Mouse (Mus musculus): Measurements from ENCODE around the gene Ift80. TPM values are rescaled to one million over a fixed set of nuclear protein-coding genes. Genes with fewer than 3 reads are reported as not detected.
"Not testable (repeated sequence)": the region's sequence is repeated elsewhere in the genome, so short reads cannot be mapped to it uniquely, and the experiment has no call there.

Ift80 gene
- polyA plus RNA-seq, 1 experiment from 2014 or later: 11.2 TPM

DNA sequence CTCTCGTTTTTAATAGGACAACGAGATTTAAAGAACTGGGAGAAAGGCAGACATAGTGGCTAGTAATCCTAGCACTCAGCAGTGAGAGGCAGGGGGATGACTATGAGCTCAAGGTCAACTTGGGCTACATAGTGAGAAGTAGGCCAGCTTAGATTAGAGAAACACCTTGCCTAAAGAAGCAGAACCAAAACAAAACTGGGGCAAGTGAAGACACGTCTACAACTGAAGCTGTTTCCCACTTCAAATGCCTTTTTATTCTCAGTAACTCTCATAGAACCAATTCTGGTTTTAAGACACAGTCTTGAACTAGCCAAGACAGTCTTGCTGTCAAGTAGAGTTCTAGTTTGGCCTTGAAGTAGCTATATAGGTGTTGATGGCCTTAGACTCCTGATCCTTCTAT is 67.7 kb downstream of the Ift80 start:
- no peak overlapping the region for H3K9ac ChIP-seq (replicated peaks; ENCODE audit: low read length)
- H3K4me1 ChIP-seq (ENCODE audit: control insufficient read depth, insufficient read depth, low read length): no peaks in the 10 kb centered on the region
- H3K9me3 ChIP-seq (ENCODE audit: control insufficient read depth, low read length): no peaks in the 10 kb centered on the region
- 96% methylated on average over 3 of the region's 3 CpGs for WGBS
- H3K4me2 ChIP-seq (ENCODE audit: low read length): no peak overlapping the region
- no peak overlapping the region for H3K27ac ChIP-seq (replicated peaks; ENCODE audit: low read depth, low read length)
- 0 out of 2 replicates have a peak, but pooled peaks cover 3% of the 10 kb centered on the region for H3K36me3 ChIP-seq (ENCODE audit: control insufficient read depth, insufficient read depth, low read length)
- no peak for DNase-seq
- no peak overlapping the region for H3K4me3 ChIP-seq (replicated peaks; ENCODE audit: low read depth, low read length)
- H3K27me3 ChIP-seq (ENCODE audit: control insufficient read depth, insufficient read depth, low read length): no peaks in the 10 kb centered on the region
- no peak for ATAC-seq (ENCODE audit: low FRiP score, low TSS enrichment)

DNA sequence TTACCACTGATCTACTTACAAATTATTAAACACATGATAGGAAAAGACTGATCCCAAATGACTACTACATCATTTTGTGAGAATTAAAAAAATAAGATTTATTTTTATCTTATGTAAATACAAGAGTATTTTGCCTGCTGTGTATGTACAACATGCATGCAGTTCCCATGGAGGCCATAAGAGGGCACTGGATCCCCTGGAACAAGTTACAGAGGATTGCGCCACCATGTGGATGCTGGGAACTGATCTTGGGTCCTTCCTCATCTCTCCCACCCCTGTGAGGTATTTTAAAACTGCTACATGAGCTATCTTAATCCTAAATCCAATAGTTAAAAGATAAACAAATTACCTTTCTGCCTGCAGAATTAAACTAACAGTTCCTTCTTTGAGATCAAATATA is 68.9 kb downstream of the Ift80 start:
- Histone ChIP-seq H3K36me3 (ENCODE audit: control insufficient read depth, insufficient read depth, low read length) (0 out of 2 replicates have a peak, but pooled peaks cover 3% of the 10 kb centered on the region), H3K27me3 (ENCODE audit: control insufficient read depth, insufficient read depth, low read length) (no peaks in the 10 kb centered on the region), H3K4me3 (replicated peaks; ENCODE audit: low read depth, low read length) (no peak overlapping the region), H3K9me3 (ENCODE audit: control insufficient read depth, low read length) (no peaks in the 10 kb centered on the region), H3K4me1 (ENCODE audit: control insufficient read depth, insufficient read depth, low read length) (no peaks in the 10 kb centered on the region), H3K4me2 (ENCODE audit: low read length) (no peak overlapping the region), H3K9ac (replicated peaks; ENCODE audit: low read length) (no peak overlapping the region), H3K27ac (replicated peaks; ENCODE audit: low read depth, low read length) (no peak overlapping the region)
- DNase-seq (peak; percentile 6), ATAC-seq (ENCODE audit: low FRiP score, low TSS enrichment) (no peak)
- 85% methylated on average over 1 of the region's 1 CpGs for WGBS

DNA sequence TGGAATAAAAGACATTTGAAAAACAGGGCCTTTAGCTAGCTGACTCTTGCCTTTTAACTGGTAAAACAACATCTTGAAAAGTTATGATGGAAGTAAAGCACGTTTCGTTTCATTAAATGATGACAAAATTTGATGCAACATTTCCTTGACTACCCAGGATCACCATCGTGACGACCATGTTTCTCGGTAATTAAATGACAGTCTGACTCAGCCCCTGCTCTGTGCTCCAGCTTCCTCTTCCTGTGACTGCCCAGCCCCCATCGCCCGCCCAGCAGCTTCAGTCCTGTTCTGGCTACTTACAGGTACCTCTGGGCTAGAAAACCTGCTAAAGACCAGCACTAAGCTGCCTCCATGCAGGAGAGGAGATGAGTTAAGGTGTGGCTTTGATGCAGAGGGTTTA is 70.1 kb downstream of the Ift80 start:
- Histone ChIP-seq H3K9me3 (ENCODE audit: control insufficient read depth, low read length) (no peaks in the 10 kb centered on the region), H3K36me3 (ENCODE audit: control insufficient read depth, insufficient read depth, low read length) (0 out of 2 replicates have a peak, but pooled peaks cover 5% of the 10 kb centered on the region), H3K4me3 (replicated peaks; ENCODE audit: low read depth, low read length) (no peak overlapping the region), H3K27ac (replicated peaks; ENCODE audit: low read depth, low read length) (no peak overlapping the region), H3K4me2 (ENCODE audit: low read length) (no peak overlapping the region), H3K27me3 (ENCODE audit: control insufficient read depth, insufficient read depth, low read length) (no peaks in the 10 kb centered on the region), H3K4me1 (ENCODE audit: control insufficient read depth, insufficient read depth, low read length) (no peaks in the 10 kb centered on the region), H3K9ac (replicated peaks; ENCODE audit: low read length) (no peak overlapping the region)
- DNase-seq: no peak
- ATAC-seq (ENCODE audit: low FRiP score, low TSS enrichment): no peak
- WGBS: 96% methylated on average over 7 of the region's 7 CpGs

DNA sequence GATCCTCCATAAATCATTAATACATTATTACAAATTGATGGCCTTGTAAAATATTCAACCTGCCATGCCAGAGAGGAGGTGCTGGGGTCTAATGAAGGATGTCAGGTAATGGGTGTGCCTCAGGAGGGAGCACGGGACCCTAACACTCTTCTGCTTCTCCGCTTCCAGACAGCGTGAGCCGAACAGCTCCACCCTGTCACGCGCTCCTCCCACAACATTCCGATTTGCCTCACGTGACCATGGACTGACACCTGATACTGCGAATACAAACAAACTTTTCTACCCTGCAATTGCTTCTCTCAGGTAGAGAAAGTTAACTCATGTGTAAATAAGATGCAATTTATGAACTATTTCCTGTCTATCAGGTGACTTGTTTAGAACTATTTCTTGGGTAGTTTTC is 75.8 kb downstream of the Ift80 start:
- Histone ChIP-seq H3K27me3 (ENCODE audit: control insufficient read depth, insufficient read depth, low read length) (no peaks in the 10 kb centered on the region), H3K9me3 (ENCODE audit: control insufficient read depth, low read length) (no peaks in the 10 kb centered on the region), H3K9ac (replicated peaks; ENCODE audit: low read length) (no peak overlapping the region), H3K27ac (replicated peaks; ENCODE audit: low read depth, low read length) (no peak overlapping the region), H3K4me1 (ENCODE audit: control insufficient read depth, insufficient read depth, low read length) (no peaks in the 10 kb centered on the region), H3K4me2 (ENCODE audit: low read length) (no peak overlapping the region), H3K4me3 (replicated peaks; ENCODE audit: low read depth, low read length) (no peak overlapping the region), H3K36me3 (ENCODE audit: control insufficient read depth, insufficient read depth, low read length) (0 out of 2 replicates have a peak, but pooled peaks cover 5% of the 10 kb centered on the region)
- 87% methylated on average over 9 of the region's 9 CpGs for WGBS
- ATAC-seq (ENCODE audit: low FRiP score, low TSS enrichment): no peak
- DNase-seq: no peak

DNA sequence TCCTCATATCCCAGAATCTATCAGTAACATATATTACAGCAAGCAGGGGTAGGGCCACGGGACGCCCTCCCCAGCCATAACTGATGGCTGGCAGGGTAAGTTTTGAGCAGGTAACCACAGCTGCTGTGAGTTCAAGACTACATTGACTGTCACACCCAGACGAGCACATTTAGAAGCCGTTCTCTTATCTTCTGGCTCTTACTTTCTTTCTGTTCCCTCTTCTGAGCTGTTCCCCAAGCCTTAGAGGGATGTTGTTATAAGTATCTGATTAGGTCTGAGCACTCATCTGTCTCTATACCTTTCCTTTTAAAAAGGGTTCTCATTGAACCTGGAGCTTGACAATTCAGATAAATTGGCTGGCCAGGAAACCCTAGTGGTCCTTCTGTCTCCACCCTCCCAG is 96.9 kb downstream of the Ift80 start:
- no peak overlapping the region for H3K9ac ChIP-seq (replicated peaks; ENCODE audit: low read length)
- H3K27ac ChIP-seq (replicated peaks; ENCODE audit: low read depth, low read length): no peak overlapping the region
- no peaks in the 10 kb centered on the region for H3K9me3 ChIP-seq (ENCODE audit: control insufficient read depth, low read length)
- DNase-seq (no peak), ATAC-seq (ENCODE audit: low FRiP score, low TSS enrichment) (no peak)
- no peak overlapping the region for H3K4me2 ChIP-seq (ENCODE audit: low read length)
- no peak overlapping the region for H3K4me3 ChIP-seq (replicated peaks; ENCODE audit: low read depth, low read length)
- no peaks in the 10 kb centered on the region for H3K36me3 ChIP-seq (ENCODE audit: control insufficient read depth, insufficient read depth, low read length)
- H3K4me1 ChIP-seq (ENCODE audit: control insufficient read depth, insufficient read depth, low read length): no peaks in the 10 kb centered on the region
- 97% methylated on average over 4 of the region's 4 CpGs for WGBS
- H3K27me3 ChIP-seq (ENCODE audit: control insufficient read depth, insufficient read depth, low read length): no peaks in the 10 kb centered on the region

DNA sequence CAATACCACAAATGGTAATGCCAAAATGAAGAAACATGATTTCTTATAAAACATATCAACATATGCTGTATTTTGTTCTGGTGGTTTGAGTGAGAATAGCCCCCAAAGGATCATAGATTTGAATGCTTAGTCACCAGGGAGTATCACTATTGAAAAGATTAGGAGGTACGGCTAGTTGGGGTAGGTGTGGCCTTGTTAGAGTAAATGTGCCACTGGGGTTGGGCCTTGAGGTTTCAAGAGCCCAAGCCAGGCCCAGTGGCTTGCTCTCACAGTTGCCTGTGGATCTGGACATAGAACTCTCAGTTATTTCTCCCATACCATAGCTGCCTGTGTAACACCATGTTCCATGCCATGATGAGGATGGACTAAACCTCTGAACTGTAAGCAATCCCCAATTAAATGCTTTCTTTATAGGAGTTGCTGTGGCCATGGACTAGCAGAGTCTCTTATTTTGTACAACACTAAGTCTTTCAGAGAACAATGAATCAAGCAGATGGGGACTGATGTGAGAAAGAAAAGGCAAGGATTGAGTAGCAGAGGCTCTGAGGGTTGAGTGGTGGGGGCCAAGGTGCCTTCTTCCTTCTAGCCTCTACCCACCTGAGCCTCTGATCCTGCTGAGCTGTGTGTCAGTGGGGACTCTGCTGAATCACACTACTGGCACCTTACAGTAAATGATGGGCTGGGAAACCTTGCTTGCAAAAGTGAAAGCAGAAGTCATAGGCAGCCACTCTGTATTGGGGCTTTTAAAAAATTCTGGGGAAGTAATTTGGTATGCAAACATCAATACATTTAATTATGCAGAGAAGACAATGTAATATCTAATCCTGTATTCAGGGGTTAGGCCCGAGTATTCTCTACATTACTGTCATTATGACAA is 99.2 kb downstream of the Ift80 start:
- Histone ChIP-seq H3K4me1 (ENCODE audit: control insufficient read depth, insufficient read depth, low read length) (no peaks in the 10 kb centered on the region), H3K27ac (replicated peaks; ENCODE audit: low read depth, low read length) (no peak overlapping the region), H3K36me3 (ENCODE audit: control insufficient read depth, insufficient read depth, low read length) (no peaks in the 10 kb centered on the region), H3K27me3 (ENCODE audit: control insufficient read depth, insufficient read depth, low read length) (no peaks in the 10 kb centered on the region), H3K4me2 (ENCODE audit: low read length) (no peak overlapping the region), H3K9ac (replicated peaks; ENCODE audit: low read length) (no peak overlapping the region), H3K4me3 (replicated peaks; ENCODE audit: low read depth, low read length) (no peak overlapping the region), H3K9me3 (ENCODE audit: control insufficient read depth, low read length) (no peaks in the 10 kb centered on the region)
- ATAC-seq (ENCODE audit: low FRiP score, low TSS enrichment) (no peak), DNase-seq (no peak)
- 81% methylated on average over 2 of the region's 2 CpGs for WGBS

DNA sequence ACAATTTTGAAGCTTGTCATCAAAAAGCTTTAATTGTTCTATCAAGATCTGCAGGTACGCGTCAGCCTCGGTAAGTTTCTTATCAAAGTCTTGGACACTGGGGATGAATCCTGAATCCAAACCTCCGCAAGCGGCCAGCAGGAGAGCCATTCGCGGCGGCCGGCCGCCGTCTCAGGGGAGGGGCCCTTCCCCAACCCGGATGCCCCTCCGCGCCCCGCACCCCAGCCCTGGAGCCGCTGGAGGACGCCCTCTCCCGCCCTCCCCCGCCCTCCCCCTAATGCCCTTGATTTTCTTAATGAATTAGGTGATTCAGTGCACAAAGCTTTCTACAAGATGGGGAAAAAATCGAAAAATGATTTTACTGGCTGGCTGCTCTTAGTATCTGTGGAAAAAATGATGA is 101.7 kb downstream of the Ift80 start:
- 94% methylated on average over 20 of the region's 20 CpGs for WGBS
- H3K9ac ChIP-seq (replicated peaks; ENCODE audit: low read length); H3K27me3 ChIP-seq (ENCODE audit: control insufficient read depth, insufficient read depth, low read length): not testable (repeated sequence)

DNA sequence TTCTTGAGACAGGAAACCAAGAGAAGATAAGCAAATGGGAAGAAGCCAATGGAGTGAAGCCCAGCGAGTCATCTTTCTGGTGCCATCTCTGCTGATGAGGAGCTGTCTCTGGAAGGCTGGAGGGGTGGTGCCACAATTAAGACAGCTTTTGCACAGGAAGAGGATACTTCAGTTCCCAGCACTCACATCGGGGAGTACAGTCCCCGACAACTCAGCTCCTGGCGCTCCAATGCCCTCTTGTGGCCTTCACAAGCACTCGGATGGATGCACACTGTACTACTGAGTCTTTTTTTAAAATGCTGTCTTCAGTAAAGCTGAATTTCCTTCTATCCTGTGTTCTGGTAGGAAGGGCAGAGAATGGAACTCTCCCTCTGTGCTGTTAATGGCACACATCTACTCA is 107.2 kb downstream of the Ift80 start:
- Histone ChIP-seq H3K4me3 (replicated peaks; ENCODE audit: low read depth, low read length) (no peak overlapping the region), H3K27ac (replicated peaks; ENCODE audit: low read depth, low read length) (no peak overlapping the region), H3K9me3 (ENCODE audit: control insufficient read depth, low read length) (no peaks in the 10 kb centered on the region), H3K9ac (replicated peaks; ENCODE audit: low read length) (no peak overlapping the region), H3K36me3 (ENCODE audit: control insufficient read depth, insufficient read depth, low read length) (no peaks in the 10 kb centered on the region), H3K4me1 (ENCODE audit: control insufficient read depth, insufficient read depth, low read length) (no peaks in the 10 kb centered on the region), H3K27me3 (ENCODE audit: control insufficient read depth, insufficient read depth, low read length) (no peaks in the 10 kb centered on the region), H3K4me2 (ENCODE audit: low read length) (no peak overlapping the region)
- DNase-seq (no peak), ATAC-seq (ENCODE audit: low FRiP score, low TSS enrichment) (no peak)
- WGBS: 89% methylated on average over 5 of the region's 5 CpGs

More for the DNA sequence above, 101.7 kb downstream of the Ift80 start:
- H3K4me3 ChIP-seq (replicated peaks; ENCODE audit: low read depth, low read length); H3K4me2 ChIP-seq (ENCODE audit: low read length); H3K9me3 ChIP-seq (ENCODE audit: control insufficient read depth, low read length); ATAC-seq (ENCODE audit: low FRiP score, low TSS enrichment); H3K27ac ChIP-seq (replicated peaks; ENCODE audit: low read depth, low read length); DNase-seq; H3K36me3 ChIP-seq (ENCODE audit: control insufficient read depth, insufficient read depth, low read length); H3K4me1 ChIP-seq (ENCODE audit: control insufficient read depth, insufficient read depth, low read length): not testable (repeated sequence)

DNA sequence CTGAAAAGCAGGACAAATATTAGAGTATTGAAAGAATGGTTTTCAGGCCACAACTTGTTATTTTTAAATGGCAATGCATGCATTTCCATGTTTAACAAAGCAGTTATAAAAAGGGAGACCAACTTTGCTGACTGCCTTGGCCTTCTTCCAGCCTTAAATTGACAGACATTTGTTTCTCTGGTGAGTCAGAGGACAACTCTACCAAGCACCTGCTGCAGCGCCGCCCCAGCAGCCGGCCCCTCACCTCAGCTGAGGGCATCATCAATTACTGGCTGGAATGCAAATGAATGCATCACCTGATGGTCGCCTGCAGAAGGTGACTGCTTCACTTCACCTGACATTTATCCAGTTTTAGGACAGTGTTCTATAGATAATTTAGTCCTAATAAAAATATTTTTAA is 108.9 kb downstream of the Ift80 start:
- 77% methylated on average over 4 of the region's 4 CpGs for WGBS

More for the DNA sequence above, 108.9 kb downstream of the Ift80 start:
- no peak overlapping the region for H3K27ac ChIP-seq (replicated peaks; ENCODE audit: low read depth, low read length)
- no peak overlapping the region for H3K9ac ChIP-seq (replicated peaks; ENCODE audit: low read length)
- ATAC-seq (ENCODE audit: low FRiP score, low TSS enrichment) (no peak), DNase-seq (no peak)
- no peaks in the 10 kb centered on the region for H3K4me1 ChIP-seq (ENCODE audit: control insufficient read depth, insufficient read depth, low read length)
- no peaks in the 10 kb centered on the region for H3K9me3 ChIP-seq (ENCODE audit: control insufficient read depth, low read length)
- H3K36me3 ChIP-seq (ENCODE audit: control insufficient read depth, insufficient read depth, low read length): no peaks in the 10 kb centered on the region
- no peak overlapping the region for H3K4me3 ChIP-seq (replicated peaks; ENCODE audit: low read depth, low read length)
- H3K27me3 ChIP-seq (ENCODE audit: control insufficient read depth, insufficient read depth, low read length): no peaks in the 10 kb centered on the region
- H3K4me2 ChIP-seq (ENCODE audit: low read length): no peak overlapping the region

All from midbrain, embryonic 14.5 days (tissue).